In the genomic region with DNA sequence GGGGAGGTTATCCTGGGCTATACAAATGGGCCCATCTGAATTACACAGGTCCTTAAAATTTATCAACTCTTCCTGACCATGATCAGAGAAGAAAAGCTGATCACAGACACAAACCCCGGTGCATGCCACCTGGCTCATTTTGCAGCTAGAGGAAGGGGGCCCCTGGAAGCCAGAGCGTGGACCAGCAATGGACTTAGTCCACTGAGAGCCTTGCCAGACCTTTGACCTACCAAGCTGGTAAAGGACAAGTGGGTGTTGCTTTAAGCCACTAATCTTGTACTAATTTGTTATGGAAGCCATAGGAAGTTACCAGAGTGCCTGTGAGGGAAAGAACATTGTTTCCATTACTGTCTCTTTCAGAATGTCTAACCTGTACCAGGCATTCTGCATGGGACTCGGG, we compare ENCODE assay signal across 27 mouse cellular contexts. TPM values are rescaled to one million over a fixed set of nuclear protein-coding genes. Genes with fewer than 3 reads are reported as not detected.
DNase-seq lines count a peak whose midpoint lies in the region; ATAC-seq lines count a peak whose summit lies in the region.
"Had no signal": no experiment of that assay in that cellular context is flagged by ENCODE, and none has a peak within 500 bp of the region (broad histone marks: within the 10 kb centered on the region; RNA-seq: fewer than 3 reads in every experiment).

No protein-coding gene starts in this region.

- no peaks in the 10 kb centered on the region for H3K9me3 ChIP-seq in kidney, embryonic 14.5 days (ENCODE audit: control insufficient read depth, low read length)
- H3K9me3 ChIP-seq in lung, embryonic 16.5 days (ENCODE audit: control insufficient read depth, low read length): no peaks in the 10 kb centered on the region
- H3K9me3 ChIP-seq in kidney, embryonic 16.5 days (ENCODE audit: low read length): no peaks in the 10 kb centered on the region
- H3K9me3 ChIP-seq: embryonic facial prominence, embryonic 12.5 days; heart, embryonic 12.5 days; hindbrain, embryonic 12.5 days; neural tube, embryonic 15.5 days had no signal

- H3K4me2 ChIP-seq in kidney, embryonic 14.5 days (replicated peaks; ENCODE audit: low read depth, low read length): no peak overlapping the region
- H3K4me2 ChIP-seq in lung, embryonic 16.5 days (ENCODE audit: low read depth, low read length): no peak overlapping the region
- no peak overlapping the region for H3K4me2 ChIP-seq in kidney, embryonic 16.5 days (replicated peaks; ENCODE audit: low read depth, low read length)
- H3K4me2 ChIP-seq: embryonic facial prominence, embryonic 12.5 days; heart, embryonic 12.5 days; hindbrain, embryonic 12.5 days; neural tube, embryonic 15.5 days had no signal

- no peaks in the 10 kb centered on the region for H3K27me3 ChIP-seq in kidney, embryonic 14.5 days (ENCODE audit: control insufficient read depth, insufficient read depth, low read length)
- no peaks in the 10 kb centered on the region for H3K27me3 ChIP-seq in lung, embryonic 16.5 days (ENCODE audit: control insufficient read depth, insufficient read depth, low read depth, low read length)
- no peaks in the 10 kb centered on the region; the same call in 1 of the 2 replicates for H3K27me3 ChIP-seq in kidney, embryonic 16.5 days (ENCODE audit: insufficient read depth, low read length)
- H3K27me3 ChIP-seq: embryonic facial prominence, embryonic 12.5 days; heart, embryonic 12.5 days; hindbrain, embryonic 12.5 days; neural tube, embryonic 15.5 days had no signal

- no peak overlapping the region for H3K27ac ChIP-seq in kidney, embryonic 14.5 days (ENCODE audit: low read depth, low read length)
- peak overlapping the region; percentile 67 for H3K27ac ChIP-seq in lung, embryonic 16.5 days (ENCODE audit: low read length)
- peak overlapping the region; percentile 62; the same call in 1 of the 2 replicates for H3K27ac ChIP-seq in kidney, embryonic 16.5 days (ENCODE audit: low read length)
- H3K27ac ChIP-seq: embryonic facial prominence, embryonic 12.5 days; hindbrain, embryonic 12.5 days; left cerebral cortex, adult 2 months; liver, embryonic 14.5 days; neural tube, embryonic 15.5 days had no signal

- no peak overlapping the region for H3K4me3 ChIP-seq in kidney, embryonic 14.5 days (ENCODE audit: low read length)
- no peak overlapping the region for H3K4me3 ChIP-seq in lung, embryonic 16.5 days (ENCODE audit: low read length)
- no peak overlapping the region for H3K4me3 ChIP-seq in kidney, embryonic 16.5 days (ENCODE audit: low read length)
- H3K4me3 ChIP-seq: embryonic facial prominence, embryonic 12.5 days; heart, embryonic 12.5 days; hindbrain, embryonic 12.5 days; left cerebral cortex, adult 2 months; neural tube, embryonic 15.5 days had no signal

- peak; percentile 52 for DNase-seq in kidney, adult 11 months
- DNase-seq in lung, postnatal 36 days: no peak
- no peak for DNase-seq in left cerebral cortex, adult 18-20 months (ENCODE audit: low spot score in 2 of 2)
- DNase-seq: adrenal gland, postnatal 25 days; cerebellum, adult 11-12 months; cerebellum, adult 9-11 months; embryo, embryonic 11 days; gastrocnemius, postnatal 14 days; heart, postnatal 14 days; left cerebral cortex, postnatal 4 days; lung, adult 2 months; midbrain, embryonic 14.5 days; retina, postnatal 1 day; right cerebral cortex, postnatal 14 days; thymus, postnatal 4 days had no signal

- no peak overlapping the region for H3K9ac ChIP-seq in kidney, embryonic 14.5 days (ENCODE audit: low read depth, low read length)
- no peak overlapping the region for H3K9ac ChIP-seq in lung, embryonic 16.5 days (ENCODE audit: low read length)
- no peak overlapping the region for H3K9ac ChIP-seq in kidney, embryonic 16.5 days (replicated peaks; ENCODE audit: low read length)
- H3K9ac ChIP-seq: embryonic facial prominence, embryonic 12.5 days; heart, embryonic 12.5 days; hindbrain, embryonic 12.5 days; liver, embryonic 14.5 days; neural tube, embryonic 15.5 days had no signal

- no peak for ATAC-seq in kidney, embryonic 14.5 days (ENCODE audit: low FRiP score, low TSS enrichment)
- ATAC-seq in lung, embryonic 16.5 days (ENCODE audit: low read depth): no peak
- ATAC-seq in kidney, embryonic 16.5 days (ENCODE audit: low FRiP score, low TSS enrichment): no peak
- ATAC-seq in monocyte, adult 5-6 weeks (replicated peaks; ENCODE audit: insufficient number of reproducible peaks, low FRiP score, low TSS enrichment, poor library complexity, severe bottlenecking): no peak
- ATAC-seq: forebrain, embryonic 14.5 days; intestine, embryonic 16.5 days had no signal

- no peaks in the 10 kb centered on the region for H3K36me3 ChIP-seq in kidney, embryonic 14.5 days (ENCODE audit: control insufficient read depth, insufficient read depth, low read length)
- H3K36me3 ChIP-seq in lung, embryonic 16.5 days (ENCODE audit: control insufficient read depth, insufficient read depth, low read length): no peaks in the 10 kb centered on the region
- H3K36me3 ChIP-seq in kidney, embryonic 16.5 days (ENCODE audit: insufficient read depth, low read length): no peaks in the 10 kb centered on the region
- H3K36me3 ChIP-seq: embryonic facial prominence, embryonic 12.5 days; heart, embryonic 12.5 days; hindbrain, embryonic 12.5 days; neural tube, embryonic 15.5 days had no signal

- no peaks in the 10 kb centered on the region for H3K4me1 ChIP-seq in kidney, embryonic 14.5 days (ENCODE audit: control insufficient read depth, insufficient read depth, low read length)
- H3K4me1 ChIP-seq in lung, embryonic 16.5 days (replicated peaks; ENCODE audit: control insufficient read depth, insufficient read depth, low read length): peaks cover 7% of the 10 kb centered on the region; the same call in 1 of the 2 replicates
- 0 out of 2 replicates have a peak, but pooled peaks cover 3% of the 10 kb centered on the region for H3K4me1 ChIP-seq in kidney, embryonic 16.5 days (ENCODE audit: insufficient read depth, low read length)
- H3K4me1 ChIP-seq: embryonic facial prominence, embryonic 12.5 days; hindbrain, embryonic 12.5 days; neural tube, embryonic 15.5 days had no signal

- 79% methylated on average over 3 of the region's 3 CpGs for WGBS in kidney, embryonic 14.5 days
- WGBS in lung, embryonic 16.5 days: 84% methylated on average over 3 of the region's 3 CpGs
- 61% methylated on average over 3 of the region's 3 CpGs for WGBS in kidney, embryonic 16.5 days

RNA-seq across cellular contexts. Expression of a gene that starts 58.9 kb away (rescaled TPM):
- 5.7 and 7.3 TPM in 2 replicates for polyA plus RNA-seq in kidney, embryonic 14.5 days (2014; fragmentation: Nextera tagmentation; extraction: Ambion mirVana)
- polyA plus RNA-seq in lung, embryonic 16.5 days (2015; fragmentation: Nextera tagmentation; extraction: Ambion mirVana): 11.7 and 13.0 TPM in 2 replicates
- 13.1 and 13.5 TPM in 2 replicates for polyA plus RNA-seq in kidney, embryonic 16.5 days (2015; fragmentation: Nextera tagmentation; extraction: Ambion mirVana)
- 9.9 to 11.5 TPM (median 11.3 TPM) in 3 replicates for total RNA-seq in monocyte, adult 5-6 weeks (2017)
- total RNA-seq in left cerebral cortex, adult 18-20 months (2021): 100 to 1,000 TPM; 114 TPM
